Mouse (Mus musculus) hindbrain, embryonic 15.5 days (tissue): Measurements from ENCODE around the gene Mettl26. TPM values are rescaled to one million over a fixed set of nuclear protein-coding genes. Genes with fewer than 3 reads are reported as not detected.

Source experiments
- ATAC-seq: fragments of 200-750 bp; cut with Nextera tagmentation; 2 replicates; pipeline ENCODE4 v1.8.0; 2017; ENCODE audit warnings: low read depth, moderate number of reproducible peaks, moderate TSS enrichment; ENCODE audit not compliant: low FRiP score
- H3K27ac ChIP-seq: fragments of 300-500 bp; sonication (generic); replicated peaks from 2 replicates; pipeline ENCODE4 v1.5.1; 2015; ENCODE audit warnings: mild to moderate bottlenecking, inconsistent platforms
- H3K27me3 ChIP-seq: fragments of 300-500 bp; sonication (generic); 2 replicates; pipeline ENCODE4 v1.6.1; 2015; ENCODE audit warnings: control low read depth, inconsistent platforms
- H3K36me3 ChIP-seq: fragments of 300-500 bp; sonication (generic); 2 replicates; pipeline ENCODE4 v1.6.1; 2015; ENCODE audit warnings: control low read depth, inconsistent platforms
- H3K4me1 ChIP-seq: fragments of 300-500 bp; sonication (generic); replicated peaks from 2 replicates; pipeline ENCODE4 v1.6.1; 2015; ENCODE audit warnings: control low read depth, inconsistent platforms
- H3K4me2 ChIP-seq: fragments of 300-500 bp; sonication (generic); 2 replicates; pipeline ENCODE4 v1.6.1; 2015; ENCODE audit warnings: moderate library complexity, mild to moderate bottlenecking, inconsistent platforms
- H3K4me3 ChIP-seq: fragments of 300-500 bp; sonication (generic); 2 replicates; pipeline ENCODE4 v1.5.1; 2015; ENCODE audit warnings: mild to moderate bottlenecking, inconsistent platforms
- H3K9ac ChIP-seq: fragments of 300-500 bp; sonication (generic); 2 replicates; pipeline ENCODE4 v1.6.1; 2015; ENCODE audit warnings: inconsistent platforms
- H3K9me3 ChIP-seq: fragments of 300-500 bp; sonication (generic); 2 replicates; pipeline ENCODE4 v1.6.1; 2016; ENCODE audit warnings: control low read depth, inconsistent platforms
- WGBS: fragments of 180-500 bp; shearing (Covaris S2); methylation state at CpG from one replicate; pipeline ENCODE4 v1.1.7; 2015; 5-methylcytosine and 5-hydroxymethylcytosine counted together
- polyA plus RNA-seq: library from polyadenylated mRNA; unstranded; fragments of >200 nt; fragmentation: Nextera tagmentation; extraction: Ambion mirVana; gene quantifications from 2 replicates; pipeline ENCODE4 v1.2.1, GENCODE M21; 2015

Gene Mettl26
- polyA plus RNA-seq, 1 experiment from 2014 or later = 58.7 TPM

- 29% methylated on average over 4 of the region's 4 CpGs for WGBS
- H3K27ac ChIP-seq = 0 out of 2 replicates have a peak overlapping the region, but pooled peaks have one; percentile 18
- H3K4me3 ChIP-seq = no peak overlapping the region
- peaks cover 11% of the 10 kb centered on the region for H3K36me3 ChIP-seq
- no peak for ATAC-seq
- no peak overlapping the region for H3K4me2 ChIP-seq
- H3K9me3 ChIP-seq = no peaks in the 10 kb centered on the region
- no peaks in the 10 kb centered on the region for H3K27me3 ChIP-seq
- 0 out of 2 replicates have a peak overlapping the region, but pooled peaks have one; percentile 13 for H3K9ac ChIP-seq
- H3K4me1 ChIP-seq = peaks cover 28% of the 10 kb centered on the region
These were observed 6.8 kb downstream of the Mettl26 start for GRCm38 (mm10) chr17:25881691-25882090.

GRCm38 (mm10) chr17:25882306-25882705, 7.4 kb downstream of the Mettl26 start:
- WGBS = 36% methylated on average over 5 of the region's 5 CpGs

GRCm38 (mm10) chr17:25883268-25883667, 8.4 kb downstream of the Mettl26 start:
- H3K27ac ChIP-seq = no peak overlapping the region
- ATAC-seq = no peak

More at GRCm38 (mm10) chr17:25882306-25882705, 7.4 kb downstream of the Mettl26 start:
- no peak overlapping the region for H3K4me3 ChIP-seq
- ATAC-seq = no peak
- H3K27me3 ChIP-seq = no peaks in the 10 kb centered on the region
- peaks cover 23% of the 10 kb centered on the region for H3K4me1 ChIP-seq
- H3K9me3 ChIP-seq = no peaks in the 10 kb centered on the region
- H3K9ac ChIP-seq = no peak overlapping the region
- no peak overlapping the region for H3K27ac ChIP-seq
- H3K36me3 ChIP-seq = peaks cover 11% of the 10 kb centered on the region
- no peak overlapping the region for H3K4me2 ChIP-seq

GRCm38 (mm10) chr17:25883824-25884223, 8.9 kb downstream of the Mettl26 start:
- Histone ChIP-seq H3K9ac (no peak overlapping the region), H3K27me3 (no peaks in the 10 kb centered on the region), H3K36me3 (peaks cover 8% of the 10 kb centered on the region), H3K27ac (no peak overlapping the region), H3K4me1 (peaks cover 17% of the 10 kb centered on the region), H3K9me3 (no peaks in the 10 kb centered on the region), H3K4me3 (no peak overlapping the region), H3K4me2 (no peak overlapping the region)
- 90% methylated on average over 3 of the region's 3 CpGs for WGBS
- ATAC-seq = no peak

More at GRCm38 (mm10) chr17:25883268-25883667, 8.4 kb downstream of the Mettl26 start:
- Histone ChIP-seq H3K27me3 (no peaks in the 10 kb centered on the region), H3K4me2 (no peak overlapping the region), H3K36me3 (peaks cover 8% of the 10 kb centered on the region), H3K4me1 (peaks cover 17% of the 10 kb centered on the region), H3K9me3 (no peaks in the 10 kb centered on the region), H3K4me3 (no peak overlapping the region), H3K9ac (no peak overlapping the region)
- 82% methylated on average over 8 of the region's 8 CpGs for WGBS

GRCm38 (mm10) chr17:25885636-25886035, 10.8 kb downstream of the Mettl26 start:
- H3K36me3 ChIP-seq = peaks cover 14% of the 10 kb centered on the region

GRCm38 (mm10) chr17:25886806-25887205, 11.9 kb downstream of the Mettl26 start:
- Histone ChIP-seq H3K9me3 (no peaks in the 10 kb centered on the region), H3K4me1 (no peaks in the 10 kb centered on the region), H3K27me3 (no peaks in the 10 kb centered on the region), H3K9ac (no peak overlapping the region), H3K36me3 (peaks cover 14% of the 10 kb centered on the region), H3K27ac (no peak overlapping the region), H3K4me3 (no peak overlapping the region), H3K4me2 (no peak overlapping the region)
- no peak for ATAC-seq

More at GRCm38 (mm10) chr17:25885636-25886035, 10.8 kb downstream of the Mettl26 start:
- ATAC-seq = no peak
- Histone ChIP-seq H3K4me1 (peaks cover 7% of the 10 kb centered on the region), H3K9me3 (no peaks in the 10 kb centered on the region), H3K27ac (no peak overlapping the region), H3K4me3 (no peak overlapping the region), H3K27me3 (no peaks in the 10 kb centered on the region), H3K4me2 (no peak overlapping the region), H3K9ac (no peak overlapping the region)
- 57% methylated on average over 4 of the region's 4 CpGs for WGBS

- H3K9me3 ChIP-seq = no peaks in the 10 kb centered on the region
- no peak overlapping the region for H3K4me2 ChIP-seq
- H3K4me3 ChIP-seq = no peak overlapping the region
- H3K36me3 ChIP-seq = peaks cover 14% of the 10 kb centered on the region
- no peak overlapping the region for H3K9ac ChIP-seq
- WGBS = 94% methylated on average over 10 of the region's 10 CpGs
- no peak for ATAC-seq
- no peaks in the 10 kb centered on the region for H3K27me3 ChIP-seq
- H3K4me1 ChIP-seq = no peaks in the 10 kb centered on the region
- H3K27ac ChIP-seq = no peak overlapping the region
These were observed 12.6 kb downstream of the Mettl26 start for GRCm38 (mm10) chr17:25887467-25887866.

GRCm38 (mm10) chr17:25888837-25889236, 14.0 kb downstream of the Mettl26 start:
- Histone ChIP-seq H3K27me3 (no peaks in the 10 kb centered on the region), H3K4me2 (no peak overlapping the region), H3K9me3 (no peaks in the 10 kb centered on the region), H3K36me3 (peaks cover 7% of the 10 kb centered on the region; the same call in 1 of the 2 replicates), H3K27ac (no peak overlapping the region), H3K4me3 (no peak overlapping the region), H3K9ac (no peak overlapping the region), H3K4me1 (peaks cover under 1% of the 10 kb centered on the region; the same call in 1 of the 2 replicates)
- no peak for ATAC-seq
- 93% methylated on average over 3 of the region's 3 CpGs for WGBS

- Histone ChIP-seq H3K27me3 (no peaks in the 10 kb centered on the region), H3K4me1 (peaks cover 11% of the 10 kb centered on the region), H3K4me2 (no peak overlapping the region), H3K9me3 (no peaks in the 10 kb centered on the region), H3K27ac (peak overlapping the region; percentile 51; the same call in 1 of the 2 replicates), H3K36me3 (0 out of 2 replicates have a peak, but pooled peaks cover 6% of the 10 kb centered on the region), H3K4me3 (no peak overlapping the region), H3K9ac (peak overlapping the region; percentile 8; the same call in 1 of the 2 replicates)
- peak; percentile 88 for ATAC-seq
- 31% methylated on average over 2 of the region's 2 CpGs for WGBS
These were observed 19.2 kb downstream of the Mettl26 start for GRCm38 (mm10) chr17:25893975-25894617.

- peaks cover 11% of the 10 kb centered on the region for H3K4me1 ChIP-seq
- H3K36me3 ChIP-seq = no peaks in the 10 kb centered on the region
- 35% methylated on average over 2 of the region's 2 CpGs for WGBS
- H3K27me3 ChIP-seq = no peaks in the 10 kb centered on the region
- H3K9me3 ChIP-seq = no peaks in the 10 kb centered on the region
- H3K27ac ChIP-seq = no peak overlapping the region; the same call in 1 of the 2 replicates
- no peak for ATAC-seq
- H3K9ac ChIP-seq = no peak overlapping the region
- no peak overlapping the region for H3K4me2 ChIP-seq
- H3K4me3 ChIP-seq = no peak overlapping the region
These were observed 20.5 kb downstream of the Mettl26 start for GRCm38 (mm10) chr17:25895415-25895814.

- Histone ChIP-seq H3K4me2 (no peak overlapping the region), H3K9me3 (no peaks in the 10 kb centered on the region), H3K27ac (no peak overlapping the region; the same call in 1 of the 2 replicates), H3K36me3 (no peaks in the 10 kb centered on the region), H3K9ac (no peak overlapping the region), H3K27me3 (no peaks in the 10 kb centered on the region), H3K4me3 (no peak overlapping the region), H3K4me1 (peaks cover 11% of the 10 kb centered on the region)
- ATAC-seq = no peak
- 56% methylated on average over 12 of the region's 12 CpGs for WGBS
These were observed 21.0 kb downstream of the Mettl26 start for GRCm38 (mm10) chr17:25895891-25896290.

- no peak overlapping the region for H3K9ac ChIP-seq
- H3K4me3 ChIP-seq = no peak overlapping the region
- ATAC-seq = no peak
- H3K4me2 ChIP-seq = no peak overlapping the region
- H3K27me3 ChIP-seq = no peaks in the 10 kb centered on the region
- no peaks in the 10 kb centered on the region for H3K9me3 ChIP-seq
- H3K4me1 ChIP-seq = 0 out of 2 replicates have a peak, but pooled peaks cover 3% of the 10 kb centered on the region
- 97% methylated on average over 1 of the region's 1 CpGs for WGBS
- H3K36me3 ChIP-seq = no peaks in the 10 kb centered on the region
- no peak overlapping the region for H3K27ac ChIP-seq
These were observed 25.3 kb downstream of the Mettl26 start for GRCm38 (mm10) chr17:25900193-25900592.
